Mouse (Mus musculus): ENCODE data around the gene Med1.

- TF ChIP-seq USF1 (IDR thresholded peaks at IDR 0.05; ENCODE audit: low read depth) = no peak
- no peak for TF ChIP-seq CTCF (IDR thresholded peaks at IDR 0.05; ENCODE audit: control insufficient read depth, insufficient read depth, insufficient read length)
- no peak for TF ChIP-seq FOSL1 (IDR thresholded peaks at IDR 0.05; ENCODE audit: insufficient read depth, low read length, poor library complexity, severe bottlenecking)
- no peak for TF ChIP-seq MYOD1 (IDR thresholded peaks at IDR 0.05; ENCODE audit: control insufficient read depth, insufficient read length, low read depth)
- no peak for TF ChIP-seq MYOG (IDR thresholded peaks at IDR 0.05; ENCODE audit: control insufficient read depth, extremely low read depth, insufficient read length)
These were observed 38.0 kb downstream of the Med1 start for GRCm38 (mm10) chr11:98155094-98155493.
